Mouse (Mus musculus) CH12.LX (cell line): ENCODE measurements around the gene Pdlim3.

ENCODE experiments used
- CTCF ChIP-seq, 2 experiments: IDR thresholded peaks in 1 of 2; conservative IDR thresholded peaks in 1 of 2; 2 replicates each; pipeline ENCODE4 v1.5.1; 2011 to 2012; ENCODE audit warnings: low read depth in 2 of 2, low read length in 2 of 2, improper control_type of control experiment in 1 of 2, inconsistent platforms in 1 of 2, mild to moderate bottlenecking in 1 of 2, moderate library complexity in 1 of 2
- EP300 ChIP-seq: IDR thresholded peaks from 2 replicates; pipeline ENCODE4 v1.6.1; 2011; ENCODE audit warnings: low read length, improper control_type of control experiment

DNA sequence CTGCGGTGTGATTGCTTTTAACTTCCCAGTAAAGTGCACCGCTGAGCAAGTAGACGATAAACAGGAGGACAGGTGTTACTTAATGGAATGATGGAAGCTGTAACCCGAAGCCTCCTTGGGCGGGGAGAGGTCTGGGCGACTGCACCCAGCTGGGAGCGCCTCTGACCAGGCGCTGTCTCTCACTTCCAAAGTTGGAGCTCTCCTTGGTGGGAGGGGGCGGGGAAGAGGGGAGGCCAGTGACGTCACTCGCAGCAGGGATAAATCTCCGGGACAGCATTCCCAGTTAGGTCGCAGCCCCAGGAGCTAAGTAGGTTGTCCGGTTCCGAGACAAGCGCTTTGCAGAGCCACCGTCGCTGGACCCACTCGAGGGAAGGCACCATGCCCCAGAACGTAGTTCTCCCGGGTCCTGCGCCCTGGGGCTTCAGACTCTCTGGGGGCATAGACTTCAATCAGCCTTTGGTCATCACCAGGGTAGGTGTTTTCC is at the start of gene Pdlim3:
- no peak for TF ChIP-seq CTCF (conservative IDR thresholded peaks at IDR 0.05 in 1 of 2, IDR thresholded peaks at IDR 0.05 in 1 of 2; ENCODE audit: low read depth in 2 of 2, low read length in 2 of 2)
- no peak for TF ChIP-seq EP300
